In genomic region chr12:76780639-76781468, GRCm38 (mm10) we compare ENCODE assay signal across 14 mouse cellular contexts. TPM values are rescaled to one million over a fixed set of nuclear protein-coding genes. Genes with fewer than 3 reads are reported as not detected.
DNase-seq lines count a peak whose midpoint lies in the region; ATAC-seq and TF ChIP-seq lines count a peak whose summit lies in the region.
"Had no signal": no experiment of that assay in that cellular context is flagged by ENCODE, and none has a peak within 500 bp of the region (broad histone marks: within the 10 kb centered on the region; RNA-seq: fewer than 3 reads in every experiment).

No protein-coding gene starts in this region.

- no peak for TF ChIP-seq EP300 in stomach, postnatal 0 days (optimal IDR thresholded peaks at IDR 0.05)

- no peaks in the 10 kb centered on the region for H3K27me3 ChIP-seq in heart, embryonic 16.5 days (ENCODE audit: control insufficient read depth, insufficient read depth, low read length)
- H3K27me3 ChIP-seq in stomach, embryonic 16.5 days (ENCODE audit: control insufficient read depth, insufficient read depth, low read length): no peaks in the 10 kb centered on the region
- H3K27me3 ChIP-seq in stomach, postnatal 0 days (ENCODE audit: control insufficient read depth, insufficient read depth, low read length): no peaks in the 10 kb centered on the region
- H3K27me3 ChIP-seq in hindbrain, embryonic 14.5 days (ENCODE audit: control insufficient read depth, insufficient read depth, low read length): no peaks in the 10 kb centered on the region
- no peaks in the 10 kb centered on the region for H3K27me3 ChIP-seq in intestine, embryonic 16.5 days (replicated peaks; ENCODE audit: control insufficient read depth, insufficient read depth, low read length)
- H3K27me3 ChIP-seq: embryonic facial prominence, embryonic 15.5 days had no signal

- H3K4me3 ChIP-seq in heart, embryonic 16.5 days (ENCODE audit: low read length): no peak overlapping the region
- H3K4me3 ChIP-seq in stomach, embryonic 16.5 days (replicated peaks; ENCODE audit: low read length): no peak overlapping the region
- no peak overlapping the region for H3K4me3 ChIP-seq in stomach, postnatal 0 days (ENCODE audit: low read depth, low read length)
- H3K4me3 ChIP-seq in hindbrain, embryonic 14.5 days (replicated peaks; ENCODE audit: low read length): no peak overlapping the region
- no peak overlapping the region for H3K4me3 ChIP-seq in intestine, embryonic 16.5 days (ENCODE audit: low read length)
- H3K4me3 ChIP-seq: embryonic facial prominence, embryonic 15.5 days had no signal

- TF ChIP-seq CTCF in stomach, postnatal 0 days (IDR thresholded peaks at IDR 0.05; ENCODE audit: low read depth): no peak

- WGBS in heart, embryonic 16.5 days: 77% methylated on average over 12 of the region's 12 CpGs
- WGBS in stomach, embryonic 16.5 days: 74% methylated on average over 12 of the region's 12 CpGs
- WGBS in stomach, postnatal 0 days: 74% methylated on average over 12 of the region's 12 CpGs
- 60% methylated on average over 12 of the region's 12 CpGs for WGBS in hindbrain, embryonic 14.5 days
- 77% methylated on average over 12 of the region's 12 CpGs for WGBS in intestine, embryonic 16.5 days

- peaks cover 9% of the 10 kb centered on the region for H3K36me3 ChIP-seq in heart, embryonic 16.5 days (ENCODE audit: control insufficient read depth, insufficient read depth)
- H3K36me3 ChIP-seq in stomach, embryonic 16.5 days (ENCODE audit: control insufficient read depth, insufficient read depth, low read length): no peaks in the 10 kb centered on the region
- H3K36me3 ChIP-seq in stomach, postnatal 0 days (ENCODE audit: control insufficient read depth, insufficient read depth, low read length): peaks cover 4% of the 10 kb centered on the region; the same call in 1 of the 2 replicates
- peaks cover 5% of the 10 kb centered on the region; the same call in 1 of the 2 replicates for H3K36me3 ChIP-seq in hindbrain, embryonic 14.5 days (replicated peaks; ENCODE audit: control insufficient read depth, insufficient read depth)
- H3K36me3 ChIP-seq in intestine, embryonic 16.5 days (ENCODE audit: control insufficient read depth, insufficient read depth, low read length): peaks cover 3% of the 10 kb centered on the region; the same call in 1 of the 2 replicates

- DNase-seq in heart, postnatal 4 days: no peak
- DNase-seq in stomach, postnatal 0 days (ENCODE audit: low spot score): no peak
- DNase-seq in hindbrain, embryonic 14.5 days (ENCODE audit: low spot score): no peak
- DNase-seq in adrenal gland, postnatal 36 days: no peak
- DNase-seq: cerebellum, adult 9-11 months; kidney, postnatal 4 days; lung, adult 2 months; spleen, adult 18-20 months; thymus, adult 2 months had no signal

- H3K4me2 ChIP-seq in heart, embryonic 16.5 days (ENCODE audit: low read depth, low read length): no peak overlapping the region
- H3K4me2 ChIP-seq in stomach, embryonic 16.5 days (ENCODE audit: low read depth, low read length): no peak overlapping the region
- H3K4me2 ChIP-seq in stomach, postnatal 0 days (replicated peaks; ENCODE audit: low read depth): no peak overlapping the region
- H3K4me2 ChIP-seq in hindbrain, embryonic 14.5 days (replicated peaks): no peak overlapping the region
- no peak overlapping the region for H3K4me2 ChIP-seq in intestine, embryonic 16.5 days (ENCODE audit: low read depth, low read length)
- H3K4me2 ChIP-seq: embryonic facial prominence, embryonic 15.5 days had no signal

- H3K9me3 ChIP-seq in heart, embryonic 16.5 days (replicated peaks; ENCODE audit: control insufficient read depth, low read length): 0 out of 2 replicates have a peak, but pooled peaks cover 3% of the 10 kb centered on the region
- H3K9me3 ChIP-seq in stomach, embryonic 16.5 days (replicated peaks; ENCODE audit: control insufficient read depth, low read length): no peaks in the 10 kb centered on the region
- H3K9me3 ChIP-seq in stomach, postnatal 0 days (ENCODE audit: control insufficient read depth, low read length): no peaks in the 10 kb centered on the region
- H3K9me3 ChIP-seq in hindbrain, embryonic 14.5 days (ENCODE audit: control insufficient read depth, low read length): no peaks in the 10 kb centered on the region
- no peaks in the 10 kb centered on the region for H3K9me3 ChIP-seq in intestine, embryonic 16.5 days (ENCODE audit: control insufficient read depth, low read length)
- H3K9me3 ChIP-seq: embryonic facial prominence, embryonic 15.5 days had no signal

- ATAC-seq in heart, embryonic 16.5 days (replicated peaks; ENCODE audit: extremely low read depth, insufficient read depth, low FRiP score): no peak
- ATAC-seq in stomach, embryonic 16.5 days (ENCODE audit: insufficient read depth, low FRiP score): no peak
- ATAC-seq in stomach, postnatal 0 days (ENCODE audit: low FRiP score, low TSS enrichment): no peak
- ATAC-seq in hindbrain, embryonic 14.5 days (ENCODE audit: low FRiP score): no peak
- ATAC-seq in intestine, embryonic 16.5 days: no peak

- peak overlapping the region; percentile 23; the same call in 1 of the 2 replicates for H3K27ac ChIP-seq in heart, embryonic 16.5 days (ENCODE audit: low read length)
- no peak overlapping the region for H3K27ac ChIP-seq in stomach, embryonic 16.5 days (ENCODE audit: low read length)
- no peak overlapping the region for H3K27ac ChIP-seq in stomach, postnatal 0 days (replicated peaks)
- H3K27ac ChIP-seq in hindbrain, embryonic 14.5 days: 0 out of 2 replicates have a peak overlapping the region, but pooled peaks have one; percentile 39
- no peak overlapping the region for H3K27ac ChIP-seq in intestine, embryonic 16.5 days (ENCODE audit: low read length)
- H3K27ac ChIP-seq: embryonic facial prominence, embryonic 15.5 days had no signal

- peaks cover 11% of the 10 kb centered on the region for H3K4me1 ChIP-seq in heart, embryonic 16.5 days (ENCODE audit: control insufficient read depth, insufficient read depth, low read length)
- H3K4me1 ChIP-seq in stomach, embryonic 16.5 days (ENCODE audit: control insufficient read depth, insufficient read depth, low read length): no peaks in the 10 kb centered on the region
- no peaks in the 10 kb centered on the region for H3K4me1 ChIP-seq in stomach, postnatal 0 days (replicated peaks; ENCODE audit: control insufficient read depth, insufficient read depth)
- no peaks in the 10 kb centered on the region for H3K4me1 ChIP-seq in hindbrain, embryonic 14.5 days (replicated peaks; ENCODE audit: control insufficient read depth, insufficient read depth, low read length)
- no peaks in the 10 kb centered on the region; the same call in 1 of the 2 replicates for H3K4me1 ChIP-seq in intestine, embryonic 16.5 days (ENCODE audit: control insufficient read depth, insufficient read depth, low read length)
- H3K4me1 ChIP-seq: embryonic facial prominence, embryonic 15.5 days had no signal

- no peak overlapping the region for H3K9ac ChIP-seq in heart, embryonic 16.5 days (ENCODE audit: low read length)
- H3K9ac ChIP-seq in stomach, embryonic 16.5 days (ENCODE audit: low read length): 0 out of 2 replicates have a peak overlapping the region, but pooled peaks have one; percentile 31
- no peak overlapping the region for H3K9ac ChIP-seq in stomach, postnatal 0 days (ENCODE audit: low read length)
- no peak overlapping the region for H3K9ac ChIP-seq in hindbrain, embryonic 14.5 days
- no peak overlapping the region for H3K9ac ChIP-seq in intestine, embryonic 16.5 days (ENCODE audit: low read depth, low read length)
- H3K9ac ChIP-seq: embryonic facial prominence, embryonic 15.5 days had no signal

RNA-seq across cellular contexts. Expression of gene Gpx2, which starts 14.5 kb away (rescaled TPM):
- polyA plus RNA-seq in heart, embryonic 16.5 days (2015; fragmentation: Nextera tagmentation; extraction: Ambion mirVana): 0.50 and 0.66 TPM in 2 replicates
- total RNA-seq in heart, postnatal 4 days (2021): not detected
- polyA plus RNA-seq in stomach, embryonic 16.5 days (2015; fragmentation: Nextera tagmentation; extraction: Ambion mirVana): 138 and 180 TPM in 2 replicates
- 217 and 236 TPM in 2 replicates for polyA plus RNA-seq in stomach, postnatal 0 days (2015; fragmentation: Nextera tagmentation; extraction: Ambion mirVana)
- 0.19 TPM in 1 of 2 replicates, not detected in the other for polyA plus RNA-seq in hindbrain, embryonic 14.5 days (2014; fragmentation: Nextera tagmentation; extraction: Ambion mirVana)
- 69.0 and 91.0 TPM in 2 replicates for polyA plus RNA-seq in intestine, embryonic 16.5 days (2015; fragmentation: Nextera tagmentation; extraction: Ambion mirVana)
- not detected for total RNA-seq in adrenal gland, postnatal 36 days (2021)
- total RNA-seq: gastrocnemius, adult 8-10 months had no signal

RNA-seq across cellular contexts. Expression of gene Fntb, which starts 15.5 kb away (rescaled TPM):
- polyA plus RNA-seq in heart, embryonic 16.5 days (2015; fragmentation: Nextera tagmentation; extraction: Ambion mirVana): 24.4 and 26.0 TPM in 2 replicates
- total RNA-seq in heart, postnatal 4 days (2021): 10 to 100 TPM; 18.4 to 20.7 TPM
- 34.4 and 37.4 TPM in 2 replicates for polyA plus RNA-seq in stomach, embryonic 16.5 days (2015; fragmentation: Nextera tagmentation; extraction: Ambion mirVana)
- polyA plus RNA-seq in stomach, postnatal 0 days (2015; fragmentation: Nextera tagmentation; extraction: Ambion mirVana): 22.4 and 23.8 TPM in 2 replicates
- 40.4 and 43.9 TPM in 2 replicates for polyA plus RNA-seq in hindbrain, embryonic 14.5 days (2014; fragmentation: Nextera tagmentation; extraction: Ambion mirVana)
- 27.9 and 29.5 TPM in 2 replicates for polyA plus RNA-seq in intestine, embryonic 16.5 days (2015; fragmentation: Nextera tagmentation; extraction: Ambion mirVana)
- 10 to 100 TPM; 12.5 to 13.2 TPM for total RNA-seq in adrenal gland, postnatal 36 days (2021)

RNA-seq across cellular contexts. Expression of gene Churc1, which starts 15.5 kb away (rescaled TPM):
- polyA plus RNA-seq in heart, embryonic 16.5 days (2015; fragmentation: Nextera tagmentation; extraction: Ambion mirVana): 199 and 218 TPM in 2 replicates
- total RNA-seq in heart, postnatal 4 days (2021): 10 to 100 TPM; 83.0 to 86.7 TPM
- polyA plus RNA-seq in stomach, embryonic 16.5 days (2015; fragmentation: Nextera tagmentation; extraction: Ambion mirVana): 140 and 149 TPM in 2 replicates
- 161 and 163 TPM in 2 replicates for polyA plus RNA-seq in stomach, postnatal 0 days (2015; fragmentation: Nextera tagmentation; extraction: Ambion mirVana)
- 123 and 161 TPM in 2 replicates for polyA plus RNA-seq in hindbrain, embryonic 14.5 days (2014; fragmentation: Nextera tagmentation; extraction: Ambion mirVana)
- polyA plus RNA-seq in intestine, embryonic 16.5 days (2015; fragmentation: Nextera tagmentation; extraction: Ambion mirVana): 121 and 130 TPM in 2 replicates
- 10 to 100 TPM; 77.8 to 87.4 TPM for total RNA-seq in adrenal gland, postnatal 36 days (2021)

RNA-seq across cellular contexts. Expression of gene Rab15, which starts 41.9 kb away (rescaled TPM):
- polyA plus RNA-seq in heart, embryonic 16.5 days (2015; fragmentation: Nextera tagmentation; extraction: Ambion mirVana): 8.7 and 8.8 TPM in 2 replicates
- total RNA-seq in heart, postnatal 4 days (2021): 1 to 10 TPM; 2.6 to 3.6 TPM
- 38.3 and 49.3 TPM in 2 replicates for polyA plus RNA-seq in stomach, embryonic 16.5 days (2015; fragmentation: Nextera tagmentation; extraction: Ambion mirVana)
- 24.0 and 27.2 TPM in 2 replicates for polyA plus RNA-seq in stomach, postnatal 0 days (2015; fragmentation: Nextera tagmentation; extraction: Ambion mirVana)
- 35.7 and 44.8 TPM in 2 replicates for polyA plus RNA-seq in hindbrain, embryonic 14.5 days (2014; fragmentation: Nextera tagmentation; extraction: Ambion mirVana)
- polyA plus RNA-seq in intestine, embryonic 16.5 days (2015; fragmentation: Nextera tagmentation; extraction: Ambion mirVana): 17.6 and 18.7 TPM in 2 replicates
- 1 to 10 TPM; 1.8 to 4.0 TPM for total RNA-seq in adrenal gland, postnatal 36 days (2021)

Comparison
In these comparisons a context has a peak if more than half of its experiments do, and no peak if none do; other contexts are left out.
1. H3K27ac ChIP-seq: peak in heart, embryonic 16.5 days (single experiment) and hindbrain, embryonic 14.5 days (single experiment); none in stomach, embryonic 16.5 days (single experiment), stomach, postnatal 0 days (single experiment) and intestine, embryonic 16.5 days (single experiment).
2. RNA of gene Gpx2, which starts 14.5 kb away (polyA plus RNA-seq): 217 to 236 TPM in stomach, postnatal 0 days, 138 to 180 TPM in stomach, embryonic 16.5 days and 69.0 to 91.0 TPM in intestine, embryonic 16.5 days; 0.50 to 0.66 TPM in heart, embryonic 16.5 days and 0.19 TPM in hindbrain, embryonic 14.5 days; every median in the first group is over 10 times any median in the second.